Mouse (Mus musculus): ENCODE measurements around the gene Csnk2b.

DNA sequence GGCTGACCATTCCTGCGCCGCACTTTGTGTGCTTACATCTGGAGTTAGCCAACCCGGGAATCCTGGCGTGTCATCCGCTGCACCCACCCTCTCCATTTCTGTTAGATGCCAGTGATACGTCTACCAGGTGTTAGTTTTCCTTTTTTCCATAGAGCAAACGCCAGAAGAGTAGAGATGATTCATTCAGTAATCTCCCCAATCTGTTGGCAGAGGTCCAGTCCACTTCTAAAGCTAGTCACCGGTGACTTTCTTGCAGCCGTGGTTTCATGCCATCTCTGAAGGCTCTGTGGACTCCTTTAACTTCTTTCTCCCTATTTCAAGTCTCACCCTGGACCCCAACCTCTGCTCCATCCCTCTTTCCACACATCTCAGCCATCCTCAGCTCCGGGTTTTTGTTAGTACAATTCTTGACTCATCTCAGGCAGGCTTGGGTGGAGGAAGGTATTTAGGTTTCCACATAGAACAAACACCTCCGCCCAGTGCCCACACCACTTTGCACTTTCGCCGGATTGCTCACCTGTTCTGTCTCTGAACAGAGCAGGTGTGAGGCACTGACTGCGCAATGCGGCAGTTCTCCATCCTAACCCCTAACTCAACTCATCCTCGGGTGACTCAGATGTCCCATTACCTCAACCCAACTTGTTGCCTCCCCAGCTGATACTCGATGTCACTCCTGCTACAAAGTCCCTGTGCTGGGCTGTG lies 53.5 kb downstream of the Csnk2b start:
- TF ChIP-seq POLR2A (IDR thresholded peaks at IDR 0.05; ENCODE audit: borderline replicate concordance, extremely low read depth, insufficient read depth, insufficient read length, poor library complexity, severe bottlenecking) (no peak), CTCF (IDR thresholded peaks at IDR 0.05; ENCODE audit: borderline replicate concordance, extremely low read depth, insufficient read depth, insufficient read length) (no peak)

All from brain, embryonic 14.5 days (tissue).